Mouse (Mus musculus) E14TG2a.4 (cell line): ENCODE results near the gene Specc1.

Source experiments
- H3K27me3 ChIP-seq: 2 replicates; pipeline ENCODE4 v1.6.1; 2014; ENCODE audit warnings: low read length, control low read depth; ENCODE audit not compliant: insufficient read depth
- H3K36me3 ChIP-seq: 2 replicates; pipeline ENCODE4 v1.6.1; 2014; ENCODE audit warnings: low read length, control low read depth; ENCODE audit not compliant: insufficient read depth
- H3K4me1 ChIP-seq: replicated peaks from 2 replicates; pipeline ENCODE4 v1.6.1; 2014; ENCODE audit warnings: low read depth, low read length, control low read depth
- H3K4me3 ChIP-seq: replicated peaks from 2 replicates; pipeline ENCODE4 v1.5.1; 2014; ENCODE audit warnings: mild to moderate bottlenecking, low read length
- H3K9me3 ChIP-seq: 2 replicates; pipeline ENCODE4 v1.6.1; 2014; ENCODE audit warnings: low read length, control low read depth
- CTCF ChIP-seq: conservative IDR thresholded peaks from 2 replicates; pipeline ENCODE4 v1.5.1; 2014; ENCODE audit warnings: low read length
- NANOG ChIP-seq: IDR thresholded peaks from 2 replicates; pipeline ENCODE4 v1.6.1; 2014; ENCODE audit warnings: borderline replicate concordance, low read length, mixed read lengths
- POU5F1 ChIP-seq: IDR thresholded peaks from 2 replicates; pipeline ENCODE4 v1.6.1; 2014; ENCODE audit warnings: low read length, borderline replicate concordance

Specc1 gene

GRCm38 (mm10) chr11:62012039-62012438, 55.5 kb downstream of the Specc1 start:
- TF ChIP-seq NANOG (no peak), POU5F1 (no peak), CTCF (no peak)
- Histone ChIP-seq H3K4me1 (no peaks in the 10 kb centered on the region), H3K27me3 (peaks cover 11% of the 10 kb centered on the region), H3K9me3 (no peaks in the 10 kb centered on the region), H3K4me3 (no peak overlapping the region), H3K36me3 (no peaks in the 10 kb centered on the region)

- Histone ChIP-seq H3K36me3 (no peaks in the 10 kb centered on the region), H3K4me1 (no peaks in the 10 kb centered on the region), H3K4me3 (no peak overlapping the region), H3K9me3 (no peaks in the 10 kb centered on the region), H3K27me3 (peaks cover 12% of the 10 kb centered on the region)
- no peak for TF ChIP-seq POU5F1
- TF ChIP-seq CTCF, result no peak
- no peak for TF ChIP-seq NANOG
Measured at GRCm38 (mm10) chr11:62013449-62013848, 56.9 kb downstream of the Specc1 start.

GRCm38 (mm10) chr11:62015071-62015654, 58.6 kb downstream of the Specc1 start:
- H3K27me3 ChIP-seq, result peaks cover 22% of the 10 kb centered on the region
- H3K4me3 ChIP-seq, result no peak overlapping the region
- no peaks in the 10 kb centered on the region for H3K9me3 ChIP-seq
- TF ChIP-seq NANOG (no peak), POU5F1 (no peak), CTCF (no peak)
- no peaks in the 10 kb centered on the region for H3K36me3 ChIP-seq
- no peaks in the 10 kb centered on the region for H3K4me1 ChIP-seq

- Histone ChIP-seq H3K9me3 (no peaks in the 10 kb centered on the region), H3K4me3 (no peak overlapping the region), H3K36me3 (no peaks in the 10 kb centered on the region), H3K27me3 (peaks cover 24% of the 10 kb centered on the region), H3K4me1 (no peaks in the 10 kb centered on the region)
- TF ChIP-seq NANOG (no peak), POU5F1 (no peak), CTCF (no peak)
Measured at GRCm38 (mm10) chr11:62016985-62017384, 60.4 kb downstream of the Specc1 start.

- Histone ChIP-seq H3K9me3 (no peaks in the 10 kb centered on the region), H3K4me3 (no peak overlapping the region), H3K27me3 (peaks cover 31% of the 10 kb centered on the region), H3K36me3 (no peaks in the 10 kb centered on the region), H3K4me1 (peaks cover 6% of the 10 kb centered on the region; the same call in 1 of the 2 replicates)
- TF ChIP-seq CTCF, result no peak
- TF ChIP-seq NANOG, result no peak
- TF ChIP-seq POU5F1, result no peak
Measured at GRCm38 (mm10) chr11:62018315-62019205, 62.0 kb downstream of the Specc1 start.

- H3K4me1 ChIP-seq, result peaks cover 8% of the 10 kb centered on the region; the same call in 1 of the 2 replicates
- no peaks in the 10 kb centered on the region for H3K9me3 ChIP-seq
- H3K27me3 ChIP-seq, result peaks cover 35% of the 10 kb centered on the region
- H3K4me3 ChIP-seq, result no peak overlapping the region
- no peak for TF ChIP-seq CTCF
- TF ChIP-seq POU5F1, result no peak
- no peak for TF ChIP-seq NANOG
- no peaks in the 10 kb centered on the region for H3K36me3 ChIP-seq
Measured at GRCm38 (mm10) chr11:62019857-62020256, 63.3 kb downstream of the Specc1 start.

- TF ChIP-seq NANOG (no peak), CTCF (no peak), POU5F1 (no peak)
- Histone ChIP-seq H3K36me3 (no peaks in the 10 kb centered on the region), H3K27me3 (peaks cover 35% of the 10 kb centered on the region), H3K4me1 (peaks cover 8% of the 10 kb centered on the region; the same call in 1 of the 2 replicates), H3K9me3 (no peaks in the 10 kb centered on the region), H3K4me3 (no peak overlapping the region)
Measured at GRCm38 (mm10) chr11:62020898-62021297, 64.3 kb downstream of the Specc1 start.

GRCm38 (mm10) chr11:62022105-62022504, 65.5 kb downstream of the Specc1 start:
- no peaks in the 10 kb centered on the region for H3K36me3 ChIP-seq
- no peak for TF ChIP-seq CTCF
- TF ChIP-seq POU5F1, result no peak
- TF ChIP-seq NANOG, result no peak
- no peak overlapping the region for H3K4me3 ChIP-seq
- H3K27me3 ChIP-seq, result peaks cover 32% of the 10 kb centered on the region
- H3K9me3 ChIP-seq, result no peaks in the 10 kb centered on the region
- H3K4me1 ChIP-seq, result peaks cover 8% of the 10 kb centered on the region; the same call in 1 of the 2 replicates

- H3K9me3 ChIP-seq, result peaks cover 8% of the 10 kb centered on the region
- no peaks in the 10 kb centered on the region for H3K36me3 ChIP-seq
- H3K27me3 ChIP-seq, result peaks cover 31% of the 10 kb centered on the region
- TF ChIP-seq POU5F1, result no peak
- no peak for TF ChIP-seq CTCF
- no peak for TF ChIP-seq NANOG
- peaks cover 8% of the 10 kb centered on the region; the same call in 1 of the 2 replicates for H3K4me1 ChIP-seq
- H3K4me3 ChIP-seq, result no peak overlapping the region
Measured at GRCm38 (mm10) chr11:62022718-62023493, 66.3 kb downstream of the Specc1 start.
